Mouse (Mus musculus) ES-Bruce4 (cell line): ENCODE measurements around the gene Fbxo28.

Experiments used
- CTCF ChIP-seq: IDR thresholded peaks from one replicate; pipeline ENCODE4 v1.8.1; 2011; ENCODE audit warnings: low read depth, low read length
- EP300 ChIP-seq: IDR thresholded peaks from 2 replicates; pipeline ENCODE4 v1.6.1; 2011; ENCODE audit warnings: low read depth, low read length; ENCODE audit not compliant: insufficient read depth
- POLR2A ChIP-seq: IDR thresholded peaks from one replicate; pipeline ENCODE4 v1.8.1; 2011; ENCODE audit warnings: low read length; ENCODE audit not compliant: insufficient read depth

DNA sequence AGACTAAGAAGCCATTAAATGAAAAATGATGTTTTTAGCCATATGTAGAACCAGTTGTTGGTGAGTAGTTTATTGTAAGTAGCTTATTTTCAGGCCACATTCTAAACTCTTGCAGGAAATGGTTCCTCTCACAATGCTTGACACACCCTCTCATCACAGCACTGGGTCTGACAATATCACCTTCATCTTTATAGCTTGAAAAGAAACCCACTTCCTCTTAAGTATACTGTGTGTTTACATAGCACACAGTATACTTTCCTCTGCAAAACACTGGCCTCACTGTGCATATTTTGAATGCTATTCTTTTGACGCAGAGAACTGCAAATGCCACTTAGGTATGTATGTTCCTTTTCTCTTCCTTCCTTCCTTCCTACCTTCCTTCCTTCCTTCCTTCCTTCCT lies 16.7 kb upstream of the Fbxo28 start:
- TF ChIP-seq CTCF: no peak
- no peak for TF ChIP-seq POLR2A
- no peak for TF ChIP-seq EP300
